Comparison of ENCODE assay signal across 20 mouse cellular contexts in the genomic region with DNA sequence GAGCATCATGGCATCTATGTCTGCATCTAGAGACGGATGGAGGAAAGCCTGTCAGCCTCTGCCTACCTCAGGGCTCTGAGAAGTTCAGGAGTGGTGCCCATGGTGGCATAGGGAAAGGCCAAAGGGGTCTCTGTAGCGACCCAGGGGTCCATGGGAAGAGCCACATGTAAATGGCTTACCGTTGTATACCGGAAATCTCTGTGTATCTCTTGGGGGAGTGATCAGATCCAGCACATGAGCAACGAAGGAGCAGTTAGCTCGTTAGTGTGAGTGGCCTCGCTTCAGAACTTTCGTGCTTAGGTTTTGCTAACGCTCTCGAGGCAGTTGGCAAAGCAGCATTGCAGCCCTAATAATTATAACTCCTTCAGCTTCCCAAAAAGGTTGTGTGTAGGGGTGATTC.
"Had no signal": no experiment of that assay in that cellular context is flagged by ENCODE, and none has a peak within 500 bp of the region (broad histone marks: within the 10 kb centered on the region; RNA-seq: fewer than 3 reads in every experiment).

No protein-coding gene starts in this region.

- H3K9me3 ChIP-seq: limb, embryonic 13.5 days; liver, embryonic 13.5 days; midbrain, embryonic 13.5 days; neural tube, embryonic 13.5 days; stomach, embryonic 15.5 days had no signal

- ATAC-seq: midbrain, embryonic 13.5 days; midbrain, embryonic 16.5 days had no signal

- H3K27ac ChIP-seq: left cerebral cortex, adult 2 months; limb, embryonic 13.5 days; liver, embryonic 13.5 days; midbrain, embryonic 13.5 days; neural tube, embryonic 13.5 days; stomach, embryonic 15.5 days had no signal

- DNase-seq: kidney, postnatal 10 days; kidney, postnatal 36 days; layer of hippocampus, postnatal 36 days; left cerebral cortex, postnatal 4 days; liver; liver, embryonic 13.5 days; lung, adult 2 months; lung, postnatal 14 days; lung, postnatal 4 days; retina, postnatal 1 day; right cerebral cortex, postnatal 25 days; spleen, adult 18-20 months; thymus, postnatal 25 days had no signal

- H3K9ac ChIP-seq: limb, embryonic 13.5 days; liver, embryonic 13.5 days; midbrain, embryonic 13.5 days; neural tube, embryonic 13.5 days; stomach, embryonic 15.5 days had no signal

- H3K27me3 ChIP-seq: limb, embryonic 13.5 days; liver, embryonic 13.5 days; midbrain, embryonic 13.5 days; neural tube, embryonic 13.5 days; stomach, embryonic 15.5 days had no signal

- H3K4me1 ChIP-seq: liver, embryonic 13.5 days; midbrain, embryonic 13.5 days; stomach, embryonic 15.5 days had no signal

- H3K36me3 ChIP-seq: limb, embryonic 13.5 days; midbrain, embryonic 13.5 days; neural tube, embryonic 13.5 days; stomach, embryonic 15.5 days had no signal

- H3K4me3 ChIP-seq: left cerebral cortex, adult 2 months; limb, embryonic 13.5 days; liver, embryonic 13.5 days; midbrain, embryonic 13.5 days; myocyte; neural tube, embryonic 13.5 days; stomach, embryonic 15.5 days had no signal

- H3K4me2 ChIP-seq: limb, embryonic 13.5 days; liver, embryonic 13.5 days; midbrain, embryonic 13.5 days; neural tube, embryonic 13.5 days; stomach, embryonic 15.5 days had no signal
